Mouse (Mus musculus): Measurements from ENCODE around the gene Rps11.

- TF ChIP-seq POLR2A (IDR thresholded peaks at IDR 0.05; ENCODE audit: borderline replicate concordance, low read depth, low read length) (no peak), CTCF (IDR thresholded peaks at IDR 0.05; ENCODE audit: low read depth, low read length) (no peak)
These were observed 11.7 kb downstream of the Rps11 start for GRCm38 (mm10) chr7:45112529-45112928.

Measured in bone marrow macrophage, adult 2 months (primary cell).